Mouse (Mus musculus) heart, adult 2 months (tissue): Measurements from ENCODE around the gene Zyx. TPM values are rescaled to one million over a fixed set of nuclear protein-coding genes. Genes with fewer than 3 reads are reported as not detected.

Experiments
- DNase-seq, 2 experiments: peaks; one replicate each; pipeline ENCODE4 v3.0.0; 2021
- H3K27ac ChIP-seq: fragments of 200-600 bp; 2 replicates; pipeline ENCODE4 v1.8.1; 2022
- H3K27me3 ChIP-seq: fragments of 200-500 bp; 2 replicates; pipeline ENCODE4 v1.6.1; 2012; ENCODE audit warnings: mild to moderate bottlenecking, low read length, inconsistent platforms, mixed read lengths; ENCODE audit not compliant: control insufficient read depth, insufficient read depth
- H3K36me3 ChIP-seq: fragments of 200-500 bp; 2 replicates; pipeline ENCODE4 v1.6.1; 2012; ENCODE audit warnings: low read length, inconsistent platforms; ENCODE audit not compliant: control insufficient read depth, insufficient read depth
- H3K4me1 ChIP-seq: fragments of 200-500 bp; 2 replicates; pipeline ENCODE4 v1.6.1; 2011; ENCODE audit warnings: low read length; ENCODE audit not compliant: control insufficient read depth, insufficient read depth
- H3K4me3 ChIP-seq: fragments of 200-600 bp; 2 replicates; pipeline ENCODE4 v1.8.1; 2022
- H3K79me2 ChIP-seq: fragments of 200-500 bp; replicated peaks from 2 replicates; pipeline ENCODE4 v1.6.1; 2012; ENCODE audit warnings: mild to moderate bottlenecking, inconsistent platforms, low read length, moderate library complexity, mixed read lengths; ENCODE audit not compliant: control insufficient read depth, insufficient read depth
- H3K9ac ChIP-seq: fragments of 200-500 bp; 2 replicates; pipeline ENCODE4 v1.6.1; 2012; ENCODE audit warnings: low read depth, mild to moderate bottlenecking, control low read depth, inconsistent platforms, low read length, mixed read lengths
- CTCF ChIP-seq: fragments of 200-600 bp; IDR thresholded peaks from 2 replicates; pipeline ENCODE4 v1.8.1; 2022; ENCODE audit warnings: antibody characterized with exemption, mild to moderate bottlenecking, moderate library complexity
- EP300 ChIP-seq: fragments of 200-500 bp; IDR thresholded peaks from 2 replicates; pipeline ENCODE4 v1.6.1; 2011; ENCODE audit warnings: low read depth, low read length, control low read depth; ENCODE audit not compliant: insufficient read depth
- POLR2A ChIP-seq: fragments of 200-500 bp; IDR thresholded peaks from 2 replicates; pipeline ENCODE4 v1.6.1; 2011; ENCODE audit warnings: mild to moderate bottlenecking, low read depth, low read length, control low read depth; ENCODE audit not compliant: insufficient read depth
- WGBS: fragments of 180-500 bp; shearing (Covaris S2); methylation state at CpG from one replicate; pipeline ENCODE4 v1.1.7; 2018; 5-methylcytosine and 5-hydroxymethylcytosine counted together
- intact Hi-C: fragments of 180-260 bp; cut with DNase I; formaldehyde crosslinking; loops from one replicate; pipeline ENCODE4 v1.15.1; 2025
- polyA plus RNA-seq: library from polyadenylated mRNA; depleted of rRNA; stranded (reverse); fragments of >200 nt; gene quantifications from 2 replicates; pipeline ENCODE4 v1.2.3, GENCODE M21; 2012
- total RNA-seq, 2 experiments: library from RNA; stranded (reverse); gene quantifications; 2 replicates each; pipeline ENCODE4 v1.2.3; 2021

Gene Zyx
- total and polyA plus RNA-seq, 3 experiments = 45.8 to 110 (median 60.2) TPM

DNA sequence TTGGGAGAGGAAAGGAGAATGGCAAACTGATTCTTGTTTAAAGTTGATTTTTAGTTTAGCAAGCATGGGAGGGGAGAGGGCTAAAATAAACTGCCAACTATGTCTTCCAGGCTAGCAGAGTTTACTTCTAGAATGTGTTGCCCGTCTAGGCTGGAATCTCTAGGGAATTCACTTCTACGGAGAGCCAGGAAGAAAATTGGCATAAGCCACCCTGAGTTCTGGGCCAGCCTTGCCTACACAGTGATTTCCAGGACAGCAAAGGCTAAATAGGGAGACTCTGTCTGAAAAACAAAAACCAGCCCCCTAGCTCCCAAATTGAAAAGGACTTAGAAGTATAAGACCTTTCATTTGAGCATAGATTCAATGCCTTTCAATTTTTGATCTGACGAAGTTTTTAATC is 30.1 kb downstream of the Zyx start:
- TF ChIP-seq POLR2A (no peak), EP300 (no peak), CTCF (no peak)
- H3K4me3 ChIP-seq = no peak overlapping the region
- H3K4me1 ChIP-seq = peaks cover 19% of the 10 kb centered on the region
- H3K27ac ChIP-seq = no peak overlapping the region
- H3K27me3 ChIP-seq = no peaks in the 10 kb centered on the region
- no peak overlapping the region for H3K9ac ChIP-seq
- WGBS = 64% methylated on average over 3 of the region's 3 CpGs
- H3K79me2 ChIP-seq = no peaks in the 10 kb centered on the region
- no peak for DNase-seq
- H3K36me3 ChIP-seq = no peaks in the 10 kb centered on the region; the same call in 1 of the 2 replicates
- intact Hi-C loops = loop anchor here (5.0 kb wide), 1 partner anchor 152 kb away; no protein-coding TSS in a partner anchor

DNA sequence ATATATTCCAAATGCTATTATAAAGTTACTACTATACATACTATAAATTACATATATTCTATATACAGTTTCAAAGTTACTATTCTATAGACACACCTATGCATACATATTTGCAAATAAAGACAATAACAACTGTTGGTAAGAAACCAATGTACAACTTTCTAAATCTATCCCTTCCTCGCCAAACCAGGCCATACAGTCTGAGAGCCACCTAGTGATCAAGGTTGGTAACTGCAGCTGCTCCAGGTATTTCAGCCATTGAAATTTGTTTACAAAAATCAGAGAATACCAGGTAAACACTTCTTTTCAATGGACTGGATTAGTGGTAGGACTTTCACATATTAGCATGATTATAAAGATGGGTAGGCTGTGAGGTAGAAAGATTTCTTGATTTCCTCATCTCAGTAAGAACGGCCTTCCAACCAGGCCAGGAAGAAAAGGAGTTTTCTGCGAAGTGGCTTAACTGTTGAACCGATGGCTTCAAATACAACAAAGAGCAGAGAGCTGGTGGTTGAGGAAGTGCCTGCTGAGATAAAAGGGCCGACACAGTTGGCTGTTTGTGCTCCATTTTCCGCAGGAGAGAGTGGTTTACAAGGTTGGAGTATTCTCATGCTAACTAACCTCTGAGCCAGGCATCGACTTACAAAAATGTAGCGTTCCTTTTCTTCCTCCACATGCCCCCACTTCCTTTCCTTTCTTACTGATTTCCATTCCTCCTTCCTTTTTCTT is 31.1 kb downstream of the Zyx start:
- DNase-seq = peak in 1 of 2 experiments; percentile 46
- no peak for TF ChIP-seq EP300
- no peak for TF ChIP-seq POLR2A
- TF ChIP-seq CTCF = no peak; the same call in none of the 2 replicates
- Histone ChIP-seq H3K27me3 (no peaks in the 10 kb centered on the region), H3K4me3 (no peak overlapping the region), H3K27ac (peak overlapping the region; percentile 15; the same call in 1 of the 2 replicates), H3K9ac (no peak overlapping the region), H3K79me2 (no peaks in the 10 kb centered on the region), H3K4me1 (peaks cover 14% of the 10 kb centered on the region), H3K36me3 (no peaks in the 10 kb centered on the region; the same call in 1 of the 2 replicates)
- intact Hi-C loops = loop anchor here (1.0 to 5.0 kb wide), 5 partner anchors 31 to 202 kb away; partner anchors contain the start of genes Olfr455, Tas2r126 and Zyx
- 39% methylated on average over 8 of the region's 8 CpGs for WGBS

DNA sequence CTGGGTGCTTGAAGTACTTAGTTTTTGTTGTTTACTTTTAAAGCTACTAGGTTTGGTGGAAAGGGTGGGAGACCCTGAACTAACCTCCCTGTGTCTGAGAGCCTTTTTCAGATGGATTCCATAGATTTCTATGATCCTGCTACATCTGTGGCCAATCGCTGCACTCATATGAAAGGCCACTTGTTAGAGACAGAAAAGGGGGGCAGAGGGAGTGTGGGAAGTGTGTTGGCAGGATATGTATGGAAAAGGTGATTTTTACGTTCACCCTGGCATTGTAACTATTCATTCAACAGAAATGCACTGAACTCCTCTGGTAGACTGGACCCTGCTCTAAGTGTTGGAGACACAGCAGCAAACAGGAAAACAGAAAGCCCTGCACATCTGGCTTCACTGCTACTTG is 31.8 kb downstream of the Zyx start:
- intact Hi-C loops = loop anchor here (2.0 to 5.0 kb wide), 4 partner anchors 51 to 202 kb away; partner anchors contain the start of genes Olfr455 and Tas2r126
- Histone ChIP-seq H3K27me3 (no peaks in the 10 kb centered on the region), H3K36me3 (no peaks in the 10 kb centered on the region; the same call in 1 of the 2 replicates), H3K9ac (no peak overlapping the region), H3K79me2 (no peaks in the 10 kb centered on the region), H3K27ac (peak overlapping the region; percentile 81; the same call in 1 of the 2 replicates), H3K4me1 (peaks cover 14% of the 10 kb centered on the region), H3K4me3 (no peak overlapping the region)
- DNase-seq = no peak
- 69% methylated on average over 2 of the region's 2 CpGs for WGBS
- TF ChIP-seq CTCF = no peak
- TF ChIP-seq POLR2A = no peak
- TF ChIP-seq EP300 = no peak

DNA sequence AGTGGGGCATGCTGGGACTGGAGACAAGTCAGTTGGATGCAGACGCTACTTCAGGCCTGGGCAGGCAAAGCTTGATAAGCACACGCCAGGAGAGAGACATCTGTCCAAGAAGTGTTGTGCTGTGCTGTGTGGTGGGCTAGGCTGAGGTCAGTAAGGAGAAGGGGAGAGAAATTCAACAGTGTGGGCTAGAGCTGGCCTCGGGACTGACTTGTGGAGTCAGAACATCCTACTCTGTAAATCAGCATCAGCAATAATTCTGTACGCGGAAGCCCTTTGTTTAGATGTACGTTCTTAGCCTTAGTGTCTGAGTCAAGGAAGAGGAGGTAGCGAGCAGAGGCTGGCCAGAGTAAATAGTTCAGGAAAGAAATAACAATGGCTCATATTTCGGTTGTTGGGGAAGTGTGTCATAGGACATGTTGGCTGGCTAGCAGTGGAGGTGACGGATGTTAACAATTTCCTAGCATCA is 32.5 kb downstream of the Zyx start:
- intact Hi-C loops = loop anchor here (2.0 to 5.0 kb wide), 4 partner anchors 50 to 201 kb away; partner anchors contain the start of genes Olfr455 and Tas2r126
- peak overlapping the region; percentile 5; the same call in 1 of the 2 replicates for H3K9ac ChIP-seq
- TF ChIP-seq POLR2A (peak; percentile 50; the same call in 1 of the 2 replicates), EP300 (no peak)
- no peaks in the 10 kb centered on the region for H3K27me3 ChIP-seq
- no peaks in the 10 kb centered on the region for H3K79me2 ChIP-seq
- WGBS = 27% methylated on average over 9 of the region's 9 CpGs
- peak overlapping the region; percentile 81 for H3K27ac ChIP-seq
- DNase-seq = peak in 1 of 2 experiments; percentile 34
- H3K4me1 ChIP-seq = peaks cover 10% of the 10 kb centered on the region
- no peaks in the 10 kb centered on the region; the same call in 1 of the 2 replicates for H3K36me3 ChIP-seq
- no peak overlapping the region for H3K4me3 ChIP-seq

DNA sequence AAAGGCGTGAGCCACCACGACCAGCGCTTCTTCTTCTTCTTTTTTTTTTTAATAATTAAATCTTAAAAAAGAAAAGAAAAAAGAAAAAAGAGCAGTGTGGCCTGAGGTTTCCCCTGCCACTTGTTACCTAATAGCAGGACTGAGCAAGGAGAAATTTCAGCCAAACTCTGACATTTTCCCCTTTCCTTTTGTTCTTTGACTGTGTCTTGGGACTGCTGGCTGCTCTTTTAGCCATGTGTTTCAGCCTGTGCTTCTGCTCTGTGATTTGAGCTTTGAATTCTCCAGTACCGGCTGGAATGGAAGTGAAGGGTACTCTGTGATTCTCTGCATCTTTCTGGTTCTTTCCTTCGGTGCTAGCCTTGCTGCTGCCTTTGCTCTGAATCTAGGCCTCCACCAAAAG is 33.9 kb downstream of the Zyx start:
- H3K4me1 ChIP-seq = peaks cover 10% of the 10 kb centered on the region
- no peak overlapping the region for H3K27ac ChIP-seq
- WGBS = 87% methylated on average over 5 of the region's 5 CpGs
- intact Hi-C loops = loop anchor here (5.0 kb wide), 3 partner anchors 49 to 164 kb away; partner anchors contain the start of genes Olfr455 and Tas2r126
- no peak overlapping the region for H3K9ac ChIP-seq
- DNase-seq = no peak
- TF ChIP-seq CTCF = no peak
- TF ChIP-seq POLR2A = no peak
- no peak for TF ChIP-seq EP300
- no peaks in the 10 kb centered on the region for H3K79me2 ChIP-seq
- H3K36me3 ChIP-seq = no peaks in the 10 kb centered on the region; the same call in 1 of the 2 replicates
- no peak overlapping the region for H3K4me3 ChIP-seq
- H3K27me3 ChIP-seq = no peaks in the 10 kb centered on the region

DNA sequence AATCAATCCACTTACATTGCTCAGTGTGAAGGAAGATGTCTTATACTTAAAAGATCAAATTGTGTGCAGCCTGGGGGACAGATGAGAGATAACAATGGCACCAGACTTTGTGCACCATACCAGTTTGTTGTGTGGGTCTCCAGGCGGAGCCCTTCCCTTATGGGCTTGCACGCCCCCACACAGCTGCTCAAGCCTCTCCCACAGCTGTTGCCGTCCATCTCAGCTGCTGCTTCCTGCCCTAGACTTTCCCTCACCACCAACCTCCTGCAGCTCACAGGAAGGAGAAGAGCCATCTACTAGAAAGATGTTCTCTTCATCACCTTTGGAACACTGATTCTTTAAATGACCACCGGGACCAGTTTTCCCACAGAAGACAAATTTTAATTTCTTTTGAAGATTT is 36.2 kb downstream of the Zyx start:
- H3K27me3 ChIP-seq = no peaks in the 10 kb centered on the region
- intact Hi-C loops = no loop called here
- no peaks in the 10 kb centered on the region for H3K79me2 ChIP-seq
- H3K36me3 ChIP-seq = no peaks in the 10 kb centered on the region; the same call in 1 of the 2 replicates
- no peak overlapping the region for H3K9ac ChIP-seq
- DNase-seq = no peak
- WGBS = 53% methylated on average over 4 of the region's 4 CpGs
- TF ChIP-seq CTCF = no peak
- no peak for TF ChIP-seq EP300
- TF ChIP-seq POLR2A = no peak
- H3K27ac ChIP-seq = no peak overlapping the region
- no peak overlapping the region for H3K4me3 ChIP-seq
- peaks cover 10% of the 10 kb centered on the region for H3K4me1 ChIP-seq
